ENCODE assay signal across 20 mouse cellular contexts in genomic region chr6:71624723-71625122, GRCm38 (mm10).
"Had no signal": no experiment of that assay in that cellular context is flagged by ENCODE, and none has a peak within 500 bp of the region (broad histone marks: within the 10 kb centered on the region; RNA-seq: fewer than 3 reads in every experiment).

No protein-coding gene starts in this region.

- H3K9ac ChIP-seq: limb, embryonic 12.5 days; liver, embryonic 12.5 days; liver, embryonic 15.5 days; lung, embryonic 15.5 days had no signal

- DNase-seq: kidney, adult 18-20 months; kidney, adult 9 months; kidney, postnatal 25 days; layer of hippocampus, adult 9-11 months; liver; lung, adult 18-20 months; lung, postnatal 10 days; lung, postnatal 4 days; midbrain, embryonic 14.5 days; right cerebral cortex, postnatal 14 days; spleen, adult 18-20 months; thymus, adult 18-20 months; thymus, postnatal 36 days had no signal

- ATAC-seq: liver, embryonic 12.5 days had no signal

- H3K4me3 ChIP-seq: layer of hippocampus, adult 2 months; limb, embryonic 12.5 days; liver, embryonic 12.5 days; liver, embryonic 15.5 days; lung, embryonic 15.5 days had no signal

- H3K4me2 ChIP-seq: limb, embryonic 12.5 days; liver, embryonic 12.5 days; liver, embryonic 15.5 days; lung, embryonic 15.5 days; midbrain, embryonic 11.5 days had no signal

- H3K27ac ChIP-seq: kidney, postnatal 0 days; layer of hippocampus, adult 2 months; limb, embryonic 12.5 days; liver, embryonic 12.5 days; liver, embryonic 15.5 days; lung, embryonic 15.5 days had no signal

- H3K27me3 ChIP-seq: limb, embryonic 12.5 days; liver, embryonic 12.5 days; liver, embryonic 15.5 days; lung, embryonic 15.5 days had no signal

- H3K9me3 ChIP-seq: limb, embryonic 12.5 days; liver, embryonic 12.5 days; liver, embryonic 15.5 days; lung, embryonic 15.5 days had no signal
